Mouse (Mus musculus) limb, embryonic 14.5 days (tissue): ENCODE results near the gene Maml3. TPM values are rescaled to one million over a fixed set of nuclear protein-coding genes. Genes with fewer than 3 reads are reported as not detected.

ENCODE experiments used
- ATAC-seq: fragments of 200-750 bp; cut with Nextera tagmentation; 2 replicates; pipeline ENCODE4 v1.8.0; 2017; ENCODE audit warnings: low read depth, moderate number of reproducible peaks, moderate TSS enrichment; ENCODE audit not compliant: low FRiP score
- DNase-seq: peaks from one replicate; pipeline ENCODE4 v3.0.0-alpha.2; 2015; ENCODE audit warnings: low spot score
- H3K27ac ChIP-seq: fragments of 300-500 bp; sonication (generic); replicated peaks from 2 replicates; pipeline ENCODE4 v1.5.1; 2014; ENCODE audit warnings: low read depth, mild to moderate bottlenecking, low read length, moderate library complexity, mixed read lengths
- H3K27me3 ChIP-seq: fragments of 300-500 bp; sonication (generic); 2 replicates; pipeline ENCODE4 v1.6.1; 2014; ENCODE audit warnings: low read length, mixed read lengths; ENCODE audit not compliant: control insufficient read depth, insufficient read depth
- H3K36me3 ChIP-seq: fragments of 300-500 bp; sonication (generic); 2 replicates; pipeline ENCODE4 v1.6.1; 2014; ENCODE audit warnings: mild to moderate bottlenecking, low read length, moderate library complexity, mixed read lengths; ENCODE audit not compliant: control insufficient read depth, insufficient read depth
- H3K4me1 ChIP-seq: fragments of 300-500 bp; sonication (generic); 2 replicates; pipeline ENCODE4 v1.6.1; 2014; ENCODE audit warnings: antibody characterized with exemption, low read length, mixed read lengths; ENCODE audit not compliant: control insufficient read depth, insufficient read depth
- H3K4me2 ChIP-seq: fragments of 300-500 bp; sonication (generic); replicated peaks from 2 replicates; pipeline ENCODE4 v1.6.1; 2014; ENCODE audit warnings: low read depth, mild to moderate bottlenecking, low read length, moderate library complexity; ENCODE audit not compliant: severe bottlenecking
- H3K4me3 ChIP-seq: fragments of 300-500 bp; sonication (generic); replicated peaks from 2 replicates; pipeline ENCODE4 v1.5.1; 2014; ENCODE audit warnings: low read length
- H3K9ac ChIP-seq: fragments of 300-500 bp; sonication (generic); 2 replicates; pipeline ENCODE4 v1.6.1; 2014; ENCODE audit warnings: mild to moderate bottlenecking, low read depth, low read length, moderate library complexity; ENCODE audit not compliant: severe bottlenecking
- H3K9me3 ChIP-seq: fragments of 300-500 bp; sonication (generic); 2 replicates; pipeline ENCODE4 v1.6.1; 2016; ENCODE audit warnings: low read length; ENCODE audit not compliant: control insufficient read depth
- POLR2A ChIP-seq: fragments of 200-500 bp; IDR thresholded peaks from 2 replicates; pipeline ENCODE4 v1.8.0; 2012; ENCODE audit warnings: inconsistent platforms, mild to moderate bottlenecking, moderate library complexity, borderline replicate concordance; ENCODE audit not compliant: insufficient read depth, insufficient read length; ENCODE audit errors: extremely low read depth
- WGBS: fragments of 180-500 bp; shearing (Covaris S2); extraction: QIAGEN DNeasy Blood & Tissue Kit; methylation state at CpG from one replicate; pipeline ENCODE4 v1.1.7; 2014; 5-methylcytosine and 5-hydroxymethylcytosine counted together
- polyA plus RNA-seq, 2 experiments: library from polyadenylated mRNA; depleted of rRNA in 1 of 2; stranded (reverse) in 1 of 2; unstranded in 1 of 2; fragments of >200 nt; fragmentation: Nextera tagmentation in 1 of 2; extraction: Ambion mirVana in 1 of 2; gene quantifications; 2 replicates each; pipeline versions ENCODE4 v1.2.1 to v1.2.3; 2012 to 2014

Maml3 gene
- polyA plus RNA-seq, 2 experiments, result 5.4 to 5.6 TPM

GRCm38 (mm10) chr3:51876729-51877128 is 228.1 kb downstream of the Maml3 start:
- WGBS, result 79% methylated on average over 9 of the region's 9 CpGs
- Histone ChIP-seq H3K4me2 (no peak overlapping the region), H3K9ac (no peak overlapping the region), H3K4me1 (peaks cover 15% of the 10 kb centered on the region), H3K9me3 (no peaks in the 10 kb centered on the region), H3K4me3 (no peak overlapping the region), H3K27me3 (no peaks in the 10 kb centered on the region), H3K27ac (no peak overlapping the region), H3K36me3 (no peaks in the 10 kb centered on the region)
- no peak for ATAC-seq
- no peak for DNase-seq
- no peak for TF ChIP-seq POLR2A

GRCm38 (mm10) chr3:51875629-51876028 is 229.2 kb downstream of the Maml3 start:
- H3K9ac ChIP-seq, result no peak overlapping the region
- H3K9me3 ChIP-seq, result no peaks in the 10 kb centered on the region
- no peak for TF ChIP-seq POLR2A
- no peak overlapping the region for H3K4me3 ChIP-seq
- peaks cover 15% of the 10 kb centered on the region for H3K4me1 ChIP-seq
- DNase-seq (no peak), ATAC-seq (no peak)
- H3K27ac ChIP-seq, result no peak overlapping the region
- no peak overlapping the region for H3K4me2 ChIP-seq
- WGBS, result 89% methylated on average over 4 of the region's 4 CpGs
- no peaks in the 10 kb centered on the region for H3K27me3 ChIP-seq
- no peaks in the 10 kb centered on the region for H3K36me3 ChIP-seq

- Histone ChIP-seq H3K27ac (no peak overlapping the region), H3K27me3 (no peaks in the 10 kb centered on the region), H3K36me3 (no peaks in the 10 kb centered on the region), H3K9me3 (no peaks in the 10 kb centered on the region), H3K9ac (no peak overlapping the region), H3K4me1 (peaks cover 7% of the 10 kb centered on the region; the same call in 1 of the 2 replicates), H3K4me2 (no peak overlapping the region), H3K4me3 (no peak overlapping the region)
- DNase-seq (no peak), ATAC-seq (no peak)
- WGBS, result 75% methylated on average over 3 of the region's 3 CpGs
- TF ChIP-seq POLR2A, result no peak
Observed at GRCm38 (mm10) chr3:51874252-51874651, 230.6 kb downstream of the Maml3 start.

GRCm38 (mm10) chr3:51872771-51873170 is 232.1 kb downstream of the Maml3 start:
- no peak for DNase-seq
- 25% methylated on average over 4 of the region's 4 CpGs for WGBS
- H3K9me3 ChIP-seq, result no peaks in the 10 kb centered on the region
- H3K27me3 ChIP-seq, result no peaks in the 10 kb centered on the region
- no peak overlapping the region for H3K4me3 ChIP-seq
- TF ChIP-seq POLR2A, result no peak
- H3K9ac ChIP-seq, result no peak overlapping the region
- peaks cover 7% of the 10 kb centered on the region; the same call in 1 of the 2 replicates for H3K4me1 ChIP-seq
- H3K36me3 ChIP-seq, result no peaks in the 10 kb centered on the region
- H3K27ac ChIP-seq, result no peak overlapping the region
- ATAC-seq, result no peak
- no peak overlapping the region for H3K4me2 ChIP-seq

- Histone ChIP-seq H3K27me3 (no peaks in the 10 kb centered on the region), H3K27ac (no peak overlapping the region), H3K9me3 (no peaks in the 10 kb centered on the region), H3K4me3 (no peak overlapping the region), H3K36me3 (no peaks in the 10 kb centered on the region), H3K4me1 (peaks cover 7% of the 10 kb centered on the region; the same call in 1 of the 2 replicates), H3K4me2 (no peak overlapping the region), H3K9ac (no peak overlapping the region)
- no peak for TF ChIP-seq POLR2A
- DNase-seq, result no peak
- ATAC-seq, result no peak
- WGBS, result 70% methylated on average over 4 of the region's 4 CpGs
Observed at GRCm38 (mm10) chr3:51871346-51871745, 233.5 kb downstream of the Maml3 start.

- DNase-seq, result no peak
Observed at GRCm38 (mm10) chr3:51869980-51870379, 234.9 kb downstream of the Maml3 start.

More at GRCm38 (mm10) chr3:51869980-51870379, 234.9 kb downstream of the Maml3 start:
- no peak for ATAC-seq
- no peak overlapping the region for H3K9ac ChIP-seq
- no peak for TF ChIP-seq POLR2A
- no peaks in the 10 kb centered on the region for H3K36me3 ChIP-seq
- H3K27ac ChIP-seq, result no peak overlapping the region
- 76% methylated on average over 6 of the region's 6 CpGs for WGBS
- no peak overlapping the region for H3K4me2 ChIP-seq
- no peaks in the 10 kb centered on the region for H3K9me3 ChIP-seq
- no peak overlapping the region for H3K4me3 ChIP-seq
- no peaks in the 10 kb centered on the region for H3K27me3 ChIP-seq
- peaks cover 7% of the 10 kb centered on the region; the same call in 1 of the 2 replicates for H3K4me1 ChIP-seq
